Mouse (Mus musculus) lung, postnatal 25 days (tissue): ENCODE measurements around the gene Trhr2.
A peak's percentile ranks its signal among the peaks of the same experiment; 100 is the strongest.

Experiments
- DNase-seq: peaks from one replicate; pipeline ENCODE4 v3.0.0; 2022; ENCODE audit warnings: low spot score

Gene Trhr2

DNA sequence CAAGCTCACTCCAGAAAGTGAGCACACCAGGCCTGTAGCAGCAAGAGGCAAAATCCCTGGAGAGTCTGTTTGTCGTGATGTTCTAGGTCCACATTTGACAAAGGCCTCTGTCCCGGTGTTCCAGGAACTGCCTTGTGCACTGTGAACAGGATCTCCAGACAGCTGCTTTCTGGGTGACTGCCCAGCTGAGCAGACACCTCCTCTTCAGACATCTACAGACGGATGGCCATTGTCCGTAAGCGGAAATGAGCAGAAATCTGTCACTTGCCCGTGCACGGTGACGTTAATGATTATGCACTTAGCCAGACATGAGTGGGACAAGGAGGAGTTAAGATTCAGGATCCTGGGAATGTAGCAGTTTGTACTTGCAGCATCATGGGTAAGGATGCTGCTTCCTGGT, 6.4 kb downstream of the Trhr2 start:
- no peak for DNase-seq

GRCm38 (mm10) chr8:122350309-122351089, 10.0 kb downstream of the Trhr2 start:
- DNase-seq, result no peak

DNA sequence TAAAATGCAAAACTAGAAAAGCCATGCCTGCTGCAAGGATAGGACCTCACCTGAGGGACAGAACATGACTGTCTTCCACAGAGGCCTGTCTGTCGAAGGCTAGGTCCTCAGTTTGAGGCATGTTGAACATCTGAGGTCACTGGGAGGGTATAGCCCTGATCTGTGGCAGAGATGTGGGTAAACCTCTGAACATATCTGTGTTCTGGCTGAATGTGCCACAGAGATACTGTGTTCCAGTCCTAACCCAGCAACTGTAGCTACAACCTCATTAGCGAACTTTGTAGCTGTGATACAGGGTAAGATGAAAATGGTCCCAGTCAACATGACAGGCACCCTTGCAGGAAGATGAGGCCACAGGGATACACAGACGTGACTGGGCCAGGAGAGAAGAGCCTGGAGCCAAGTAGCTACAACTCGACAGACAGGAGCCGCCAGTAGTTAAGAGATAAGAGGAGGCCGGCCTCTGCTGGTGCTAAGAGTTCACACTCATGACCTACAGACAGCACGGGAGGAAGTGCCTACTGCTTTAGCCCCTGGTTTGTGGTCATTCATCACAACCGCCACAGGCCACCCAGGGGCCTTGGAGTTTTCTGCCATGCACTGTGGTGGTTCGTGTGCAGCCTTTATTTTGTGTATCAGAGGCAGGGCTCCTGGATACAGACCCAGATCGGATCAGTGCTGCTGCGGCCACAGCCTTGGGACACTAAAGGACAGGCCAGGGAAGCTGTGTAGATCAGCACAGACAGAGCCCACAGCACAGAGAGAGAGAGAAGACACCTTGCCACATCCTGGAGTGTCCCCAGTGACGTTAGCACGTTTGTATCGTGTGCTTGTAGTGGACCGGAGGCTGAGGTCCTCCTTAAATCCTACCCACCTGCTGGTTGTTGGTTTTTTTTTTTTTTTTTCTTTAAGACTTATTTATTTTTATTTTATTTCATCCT, 10.9 kb downstream of the Trhr2 start:
- DNase-seq, result no peak

DNA sequence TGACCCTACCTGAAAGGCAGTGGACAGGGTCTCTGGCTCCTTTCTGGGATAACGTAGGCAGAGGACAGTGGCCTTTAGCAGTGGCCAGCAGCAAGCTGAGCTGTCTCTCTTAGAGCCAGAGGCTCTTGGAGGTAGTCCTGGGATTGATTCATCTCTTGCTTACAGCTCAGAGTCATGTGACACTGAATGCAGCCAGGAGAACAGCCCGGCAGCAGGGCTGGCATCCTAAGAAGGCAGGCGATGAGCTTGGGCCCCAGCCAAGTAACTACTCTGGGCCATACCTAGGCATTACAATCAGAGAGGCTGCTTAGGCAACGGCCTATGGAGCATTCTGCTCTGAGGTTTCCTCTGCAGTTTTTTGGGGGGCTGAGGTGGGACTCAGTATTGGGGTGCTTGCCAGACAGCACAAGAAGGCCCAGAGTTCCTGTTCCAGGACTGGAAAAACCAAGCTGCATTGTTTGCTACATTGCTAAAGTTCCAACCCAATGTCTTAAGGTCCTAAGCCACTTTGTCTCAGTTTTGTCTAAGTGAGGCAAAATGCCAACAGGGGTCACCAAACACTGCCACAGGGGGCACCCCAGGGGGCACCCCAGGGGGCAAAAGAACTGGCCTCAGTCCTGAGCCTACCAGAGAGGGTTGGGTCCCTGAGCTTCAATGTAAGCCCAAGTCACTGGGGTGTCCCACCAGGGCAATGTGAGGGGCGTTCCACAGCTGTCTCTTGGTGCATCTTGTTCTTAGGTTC, 12.6 kb downstream of the Trhr2 start:
- no peak for DNase-seq

GRCm38 (mm10) chr8:122345181-122346095, 15.1 kb downstream of the Trhr2 start:
- DNase-seq, result no peak

GRCm38 (mm10) chr8:122344219-122344618, 16.3 kb downstream of the Trhr2 start:
- DNase-seq, result no peak

- no peak for DNase-seq
Observed at GRCm38 (mm10) chr8:122343758-122344157, 16.8 kb downstream of the Trhr2 start.

DNA sequence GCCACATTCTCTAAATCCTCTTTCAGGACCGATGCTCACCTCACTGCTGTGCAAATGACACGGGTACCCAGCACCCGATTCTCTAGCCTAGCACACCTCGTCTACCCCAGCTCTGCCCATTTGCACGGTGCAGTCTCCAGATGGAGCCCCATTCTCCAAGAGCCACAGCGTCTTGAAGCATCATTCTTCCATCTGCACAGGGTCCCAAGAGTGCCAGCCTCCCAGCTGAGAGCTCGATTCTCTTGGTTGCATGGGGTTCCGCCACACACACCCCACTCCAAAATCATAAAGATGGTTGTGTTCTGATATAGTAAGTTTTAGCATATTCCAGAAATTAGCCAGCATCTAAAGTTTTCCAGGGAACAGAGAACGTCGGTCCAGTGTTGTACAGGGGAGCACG, 17.2 kb downstream of the Trhr2 start:
- no peak for DNase-seq

- DNase-seq, result no peak
Observed at GRCm38 (mm10) chr8:122342806-122343209, 17.7 kb downstream of the Trhr2 start.

GRCm38 (mm10) chr8:122342362-122342761, 18.2 kb downstream of the Trhr2 start:
- no peak for DNase-seq

GRCm38 (mm10) chr8:122341790-122342189, 18.8 kb downstream of the Trhr2 start:
- no peak for DNase-seq

- no peak for DNase-seq
Observed at GRCm38 (mm10) chr8:122340761-122341160, 19.8 kb downstream of the Trhr2 start.

DNA sequence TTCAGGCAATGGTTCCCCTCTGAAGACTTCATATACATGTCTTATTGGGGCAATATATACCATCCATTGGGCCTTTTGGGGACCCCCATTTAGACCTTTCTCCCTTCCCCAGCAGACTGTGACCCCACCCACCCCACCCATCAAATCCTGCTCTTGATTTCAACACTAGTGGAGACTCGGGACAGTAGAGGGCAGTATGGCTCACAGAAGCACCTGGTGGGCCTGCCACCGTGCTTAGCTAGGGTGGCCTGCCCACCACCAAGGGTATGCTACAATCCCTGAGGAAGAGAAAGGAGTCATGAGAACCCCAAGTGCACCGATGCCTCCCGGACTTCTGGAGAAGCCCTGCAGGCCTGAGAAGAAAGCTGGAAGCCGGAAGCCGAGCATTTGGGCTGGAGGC, 21.7 kb downstream of the Trhr2 start:
- DNase-seq, result no peak

- DNase-seq, result no peak
Observed at GRCm38 (mm10) chr8:122336251-122336910, 24.2 kb downstream of the Trhr2 start.

GRCm38 (mm10) chr8:122335638-122336250, 24.8 kb downstream of the Trhr2 start:
- DNase-seq, result peak; percentile 55

DNA sequence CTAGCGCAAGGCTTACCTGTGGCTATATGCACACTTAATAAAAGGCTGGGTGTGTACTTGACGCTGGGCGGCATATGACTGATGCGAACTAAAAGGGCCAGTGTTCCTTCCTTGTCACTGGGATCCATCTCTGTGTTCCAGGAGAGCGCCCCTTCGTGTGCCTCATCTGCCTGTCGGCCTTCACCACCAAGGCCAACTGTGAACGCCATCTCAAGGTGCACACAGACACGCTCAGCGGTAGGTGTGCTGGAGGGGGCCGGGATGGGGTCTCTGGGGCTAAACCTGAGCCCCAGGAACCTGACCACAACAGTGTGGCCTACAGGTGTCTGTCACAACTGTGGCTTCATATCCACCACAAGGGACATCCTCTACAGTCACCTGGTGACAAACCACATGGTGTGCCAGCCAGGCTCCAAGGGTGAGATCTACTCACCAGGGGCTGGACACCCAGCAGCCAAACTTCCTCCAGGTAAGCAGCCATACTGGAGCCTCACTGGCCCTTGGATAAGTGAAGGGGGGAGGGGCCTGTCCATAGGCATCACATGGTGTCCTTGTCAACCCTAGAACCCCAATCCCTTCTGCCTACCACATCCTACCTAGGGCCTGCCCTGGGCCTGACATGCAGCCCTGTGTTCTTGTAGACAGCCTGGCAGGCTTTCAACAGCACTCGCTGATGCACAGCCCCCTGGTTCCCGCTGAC, 25.6 kb downstream of the Trhr2 start:
- DNase-seq, result no peak

- no peak for DNase-seq
Observed at GRCm38 (mm10) chr8:122333531-122333930, 27.0 kb downstream of the Trhr2 start.

DNA sequence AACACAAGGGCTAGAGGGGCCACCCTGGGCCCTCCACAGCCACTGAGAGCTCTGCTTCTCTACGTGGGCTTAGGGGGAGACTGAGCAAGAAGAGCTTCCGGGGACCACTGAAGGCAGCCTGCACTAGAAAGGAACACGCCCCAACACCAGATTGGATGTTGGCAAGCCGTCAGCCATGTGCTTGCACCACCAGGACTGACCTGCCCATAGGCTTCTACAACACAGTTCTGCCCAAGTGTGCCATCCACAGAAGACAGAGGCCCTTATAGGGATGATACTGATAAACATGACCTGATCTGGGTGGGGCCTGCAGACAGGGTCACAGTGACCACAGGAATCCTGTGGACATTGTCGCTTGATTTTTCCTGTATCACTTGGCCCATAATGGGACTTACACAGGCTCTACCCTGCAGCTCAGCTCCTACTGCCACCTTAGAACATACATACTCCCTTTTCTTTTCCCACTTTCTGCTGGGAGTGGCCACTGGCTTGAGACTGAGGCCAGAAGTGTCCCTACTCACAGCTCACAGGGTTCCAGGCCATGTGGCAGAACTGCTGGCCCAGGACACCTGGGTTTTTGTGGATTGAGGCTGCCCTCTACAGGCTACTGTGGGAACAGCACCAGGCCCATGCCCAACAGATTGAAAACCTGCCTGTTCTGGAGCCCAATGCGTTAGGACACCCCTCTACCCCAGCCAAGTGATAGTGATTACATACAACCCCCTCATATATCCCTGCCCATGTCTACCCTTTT, 27.6 kb downstream of the Trhr2 start:
- DNase-seq, result peak; percentile 86

- DNase-seq, result peak; percentile 66
Observed at GRCm38 (mm10) chr8:122331134-122331523, 29.4 kb downstream of the Trhr2 start.
